Mouse (Mus musculus) olfactory bulb, adult 2 months (tissue): ENCODE results near the gene Amph.

Experiments
- CTCF ChIP-seq: fragments of 200-500 bp; IDR thresholded peaks from 2 replicates; pipeline ENCODE4 v1.5.1; 2012; ENCODE audit warnings: low read depth, mild to moderate bottlenecking, low read length, moderate library complexity; ENCODE audit not compliant: insufficient read depth
- POLR2A ChIP-seq: fragments of 200-500 bp; IDR thresholded peaks from 2 replicates; pipeline ENCODE4 v1.6.1; 2012; ENCODE audit warnings: mild to moderate bottlenecking, low read depth, low read length, moderate library complexity; ENCODE audit not compliant: insufficient read depth

DNA sequence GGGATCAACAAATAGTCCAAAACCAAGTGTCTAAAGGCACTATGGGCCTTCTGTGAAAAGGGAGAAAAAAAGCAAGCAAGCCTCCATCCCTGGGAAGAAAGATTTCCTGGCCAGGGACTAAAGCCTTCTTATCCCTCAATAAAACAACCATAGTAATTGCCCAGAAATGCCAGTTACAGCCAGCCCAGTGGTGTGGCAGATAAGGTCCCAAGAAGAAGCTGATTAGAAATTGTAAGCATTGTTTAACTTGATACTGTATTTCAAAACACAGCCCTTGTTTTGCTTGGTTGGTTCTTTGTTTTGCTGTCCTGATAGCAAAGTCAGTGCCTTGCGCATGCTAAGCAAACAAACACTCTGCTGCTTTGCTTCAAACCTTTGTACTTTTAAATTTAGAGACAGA, 191.8 kb downstream of the Amph start:
- TF ChIP-seq POLR2A (no peak), CTCF (no peak)
